Mouse (Mus musculus): ENCODE data around the gene Ypel3. TPM values are rescaled to one million over a fixed set of nuclear protein-coding genes. Genes with fewer than 3 reads are reported as not detected.

Ypel3 gene
- total RNA-seq, 1 experiment: 19.4 TPM

DNA sequence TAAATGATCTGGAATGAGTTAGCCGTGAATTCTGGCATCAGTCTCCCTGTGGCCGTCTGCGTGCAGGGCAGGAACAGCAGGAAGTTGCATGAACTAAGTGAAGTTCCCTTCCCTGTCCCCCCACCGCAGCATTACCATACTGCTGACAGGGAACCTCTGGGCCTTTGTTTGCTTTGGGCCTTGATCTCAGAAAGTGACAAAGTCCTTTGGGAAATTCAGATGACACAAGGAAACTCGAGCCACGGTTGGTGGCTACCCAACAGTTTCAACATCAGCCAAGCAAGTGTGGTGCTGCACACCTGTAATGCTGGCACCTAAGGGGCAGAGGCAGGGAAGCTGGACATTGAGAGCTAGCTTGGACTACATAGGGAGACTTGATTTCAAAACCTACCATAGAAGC, 30.0 kb upstream of the Ypel3 start:
- no peaks in the 10 kb centered on the region for H3K9me3 ChIP-seq (ENCODE audit: control insufficient read depth, insufficient read depth, low read depth, low read length)
- no peaks in the 10 kb centered on the region for H3K36me3 ChIP-seq (ENCODE audit: control insufficient read depth, insufficient read depth, low read length, poor library complexity, severe bottlenecking)
- H3K27ac ChIP-seq (ENCODE audit: insufficient read depth, low read depth, low read length, poor library complexity, severe bottlenecking): no peak overlapping the region
- no peak overlapping the region for H3K4me3 ChIP-seq (ENCODE audit: insufficient read depth in 1 of 2, low read depth in 1 of 2, low read length in 2 of 2, poor library complexity in 1 of 2, severe bottlenecking in 1 of 2)
- TF ChIP-seq CHD2 (IDR thresholded peaks at IDR 0.05; ENCODE audit: low read depth, low read length) (no peak), ZNF384 (IDR thresholded peaks at IDR 0.05; ENCODE audit: low read depth, low read length) (no peak), MAFK (IDR thresholded peaks at IDR 0.05; ENCODE audit: insufficient read depth, low read depth, low read length) (no peak), ZC3H11A (IDR thresholded peaks at IDR 0.05; ENCODE audit: borderline replicate concordance, low read depth, low read length) (no peak), HCFC1 (IDR thresholded peaks at IDR 0.05; ENCODE audit: borderline replicate concordance, insufficient read depth, low read length) (no peak)
- H3K4me1 ChIP-seq (ENCODE audit: control insufficient read depth in 2 of 2, insufficient read depth in 2 of 2, low read length in 2 of 2, poor library complexity in 1 of 2): peaks cover 2 to 13% of the 10 kb centered on the region in 2 experiments
- no peak overlapping the region for H3K9ac ChIP-seq (ENCODE audit: insufficient read depth, low read depth, low read length, poor library complexity, severe bottlenecking)
- in situ Hi-C loops (cut with MboI; ENCODE audit: low sequenced_read_pairs in 2 of 2, unreplicated experiment in 2 of 2): no loop called here
- no peak for DNase-seq (ENCODE audit: low read depth, low spot score)

DNA sequence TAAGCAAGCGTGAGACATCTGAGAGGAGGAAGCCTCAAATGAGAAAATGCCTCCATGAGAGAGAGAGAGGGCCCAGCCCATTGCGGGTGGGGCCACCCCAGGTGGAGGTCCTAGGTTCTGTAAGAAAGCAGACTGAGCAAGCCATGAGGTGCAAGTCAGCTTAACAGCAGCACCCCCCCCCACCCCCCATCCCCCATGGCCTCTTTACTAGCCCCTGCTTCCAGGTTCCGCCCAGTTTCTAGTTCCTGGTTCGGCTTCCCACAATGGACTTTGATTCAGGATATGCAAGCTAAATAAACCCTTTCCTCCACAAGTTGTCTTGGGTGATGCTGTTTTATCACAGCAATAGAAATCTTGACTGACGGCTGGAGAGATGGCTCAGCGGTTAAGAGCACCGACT, 27.9 kb upstream of the Ypel3 start:
- no peak for DNase-seq (ENCODE audit: low read depth, low spot score)
- no peaks in the 10 kb centered on the region for H3K36me3 ChIP-seq (ENCODE audit: control insufficient read depth, insufficient read depth, low read length, poor library complexity, severe bottlenecking)
- in situ Hi-C loops (cut with MboI; ENCODE audit: low sequenced_read_pairs in 2 of 2, unreplicated experiment in 2 of 2): no loop called here

DNA sequence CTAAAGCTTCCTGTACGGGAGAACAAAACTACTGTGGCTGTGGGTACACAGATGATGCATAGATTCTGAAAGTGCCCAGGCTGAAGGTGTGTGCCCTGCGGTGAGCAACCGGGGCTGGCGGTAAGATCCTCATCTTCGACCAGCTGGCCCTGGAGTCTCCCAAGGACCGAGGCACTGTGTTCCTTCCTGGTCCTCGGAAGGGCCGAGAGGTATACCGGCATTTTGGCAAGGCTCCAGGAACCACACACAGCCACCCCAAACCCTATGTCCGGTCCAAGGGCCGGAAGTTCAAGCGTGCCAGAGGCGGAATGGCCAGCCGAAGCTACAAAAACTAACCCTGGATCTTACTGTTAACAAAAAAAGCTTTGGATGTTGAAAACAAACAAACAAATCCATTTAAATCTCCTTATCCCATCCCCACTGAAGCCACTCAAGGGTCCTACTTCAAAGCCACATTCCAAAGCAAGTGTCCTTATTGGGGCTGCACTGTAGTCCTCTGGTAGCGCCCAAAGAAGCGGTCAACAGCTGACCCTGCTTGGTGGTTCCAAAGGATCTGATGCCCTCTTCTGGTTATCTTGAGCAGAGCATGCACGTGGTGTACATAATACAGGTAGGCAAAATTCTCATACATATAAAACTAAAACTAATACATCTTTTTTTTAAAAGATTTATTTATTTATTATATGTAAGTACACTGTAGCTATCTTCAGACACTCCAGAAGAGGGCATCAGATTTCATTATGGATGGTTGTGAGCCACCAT, 27.0 kb upstream of the Ypel3 start:
- no peaks in the 10 kb centered on the region for H3K9me3 ChIP-seq (ENCODE audit: control insufficient read depth, insufficient read depth, low read depth, low read length)
- no peak overlapping the region for H3K27ac ChIP-seq (ENCODE audit: insufficient read depth, low read depth, low read length, poor library complexity, severe bottlenecking)
- TF ChIP-seq ZC3H11A (IDR thresholded peaks at IDR 0.05; ENCODE audit: borderline replicate concordance, low read depth, low read length) (no peak), CHD2 (IDR thresholded peaks at IDR 0.05; ENCODE audit: low read depth, low read length) (no peak), HCFC1 (IDR thresholded peaks at IDR 0.05; ENCODE audit: borderline replicate concordance, insufficient read depth, low read length) (no peak), ZNF384 (IDR thresholded peaks at IDR 0.05; ENCODE audit: low read depth, low read length) (no peak), MAFK (IDR thresholded peaks at IDR 0.05; ENCODE audit: insufficient read depth, low read depth, low read length) (no peak)
- H3K36me3 ChIP-seq (ENCODE audit: control insufficient read depth, insufficient read depth, low read length, poor library complexity, severe bottlenecking): no peaks in the 10 kb centered on the region
- H3K9ac ChIP-seq (ENCODE audit: insufficient read depth, low read depth, low read length, poor library complexity, severe bottlenecking): no peak overlapping the region
- in situ Hi-C loops (cut with MboI; ENCODE audit: low sequenced_read_pairs in 2 of 2, unreplicated experiment in 2 of 2): no loop called here
- H3K4me1 ChIP-seq (ENCODE audit: control insufficient read depth in 2 of 2, insufficient read depth in 2 of 2, low read length in 2 of 2, poor library complexity in 1 of 2): peaks cover 6 to 13% of the 10 kb centered on the region in 2 experiments
- H3K4me3 ChIP-seq (ENCODE audit: insufficient read depth in 1 of 2, low read depth in 1 of 2, low read length in 2 of 2, poor library complexity in 1 of 2, severe bottlenecking in 1 of 2): no peak overlapping the region
- no peak for DNase-seq (ENCODE audit: low read depth, low spot score)

More for the DNA sequence above, 27.9 kb upstream of the Ypel3 start:
- no peak overlapping the region for H3K4me3 ChIP-seq (ENCODE audit: insufficient read depth in 1 of 2, low read depth in 1 of 2, low read length in 2 of 2, poor library complexity in 1 of 2, severe bottlenecking in 1 of 2)
- H3K27ac ChIP-seq (ENCODE audit: insufficient read depth, low read depth, low read length, poor library complexity, severe bottlenecking): no peak overlapping the region
- TF ChIP-seq ZC3H11A (IDR thresholded peaks at IDR 0.05; ENCODE audit: borderline replicate concordance, low read depth, low read length) (no peak), CHD2 (IDR thresholded peaks at IDR 0.05; ENCODE audit: low read depth, low read length) (no peak), MAFK (IDR thresholded peaks at IDR 0.05; ENCODE audit: insufficient read depth, low read depth, low read length) (no peak)
- H3K9ac ChIP-seq (ENCODE audit: insufficient read depth, low read depth, low read length, poor library complexity, severe bottlenecking): no peak overlapping the region
- peaks cover 2 to 10% of the 10 kb centered on the region in 2 experiments for H3K4me1 ChIP-seq (ENCODE audit: control insufficient read depth in 2 of 2, insufficient read depth in 2 of 2, low read length in 2 of 2, poor library complexity in 1 of 2)
- H3K9me3 ChIP-seq (ENCODE audit: control insufficient read depth, insufficient read depth, low read depth, low read length): no peaks in the 10 kb centered on the region

DNA sequence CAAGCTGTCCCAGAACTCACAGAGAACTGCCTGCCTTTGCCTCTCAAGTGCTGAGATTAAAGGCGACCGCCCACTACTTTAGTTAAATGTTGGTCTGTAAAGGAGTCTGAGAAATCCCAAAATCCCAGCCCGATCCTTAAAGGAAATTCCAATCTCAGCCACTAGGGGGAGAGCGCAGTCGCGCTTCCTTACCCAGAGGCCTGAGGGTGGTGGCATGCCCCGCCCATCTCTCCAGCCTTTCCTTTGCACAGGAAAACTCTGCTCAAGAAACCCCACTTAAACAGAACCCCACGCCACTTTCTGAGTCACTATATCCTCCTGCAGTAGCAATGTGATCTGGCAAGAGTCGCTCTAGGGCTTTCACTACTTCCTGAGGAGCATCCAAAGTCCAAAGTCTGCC, 21.9 kb upstream of the Ypel3 start:
- H3K9ac ChIP-seq (ENCODE audit: insufficient read depth, low read depth, low read length, poor library complexity, severe bottlenecking): peak overlapping the region; percentile 48; the same call in 1 of the 2 replicates
- H3K27ac ChIP-seq (ENCODE audit: insufficient read depth, low read depth, low read length, poor library complexity, severe bottlenecking): no peak overlapping the region
- no peak for TF ChIP-seq HCFC1 (IDR thresholded peaks at IDR 0.05; ENCODE audit: borderline replicate concordance, insufficient read depth, low read length)
- TF ChIP-seq ZC3H11A (IDR thresholded peaks at IDR 0.05; ENCODE audit: borderline replicate concordance, low read depth, low read length): 0 out of 2 replicates have a peak, but pooled peaks have one; percentile 36
- H3K4me1 ChIP-seq (ENCODE audit: control insufficient read depth in 2 of 2, insufficient read depth in 2 of 2, low read length in 2 of 2, poor library complexity in 1 of 2): peaks cover 3 to 5% of the 10 kb centered on the region in 2 experiments; a peak in 2 of 4 replicates
- in situ Hi-C loops (cut with MboI; ENCODE audit: low sequenced_read_pairs in 2 of 2, unreplicated experiment in 2 of 2): no loop called here
- H3K4me3 ChIP-seq (ENCODE audit: insufficient read depth in 1 of 2, low read depth in 1 of 2, low read length in 2 of 2, poor library complexity in 1 of 2, severe bottlenecking in 1 of 2): 0 out of 4 replicates have a peak overlapping the region, but pooled peaks of 1 of the 2 experiments have one; percentile 0
- no peaks in the 10 kb centered on the region for H3K9me3 ChIP-seq (ENCODE audit: control insufficient read depth, insufficient read depth, low read depth, low read length)
- H3K36me3 ChIP-seq (ENCODE audit: control insufficient read depth, insufficient read depth, low read length, poor library complexity, severe bottlenecking): no peaks in the 10 kb centered on the region
- peak; percentile 94 for DNase-seq (ENCODE audit: low read depth, low spot score)

All from ES-E14 (cell line).